Mouse (Mus musculus): ENCODE data around the gene Lcn2.
"Not testable (repeated sequence)": the region's sequence is repeated elsewhere in the genome, so short reads cannot be mapped to it uniquely, and the experiment has no call there.

The Lcn2 gene

DNA sequence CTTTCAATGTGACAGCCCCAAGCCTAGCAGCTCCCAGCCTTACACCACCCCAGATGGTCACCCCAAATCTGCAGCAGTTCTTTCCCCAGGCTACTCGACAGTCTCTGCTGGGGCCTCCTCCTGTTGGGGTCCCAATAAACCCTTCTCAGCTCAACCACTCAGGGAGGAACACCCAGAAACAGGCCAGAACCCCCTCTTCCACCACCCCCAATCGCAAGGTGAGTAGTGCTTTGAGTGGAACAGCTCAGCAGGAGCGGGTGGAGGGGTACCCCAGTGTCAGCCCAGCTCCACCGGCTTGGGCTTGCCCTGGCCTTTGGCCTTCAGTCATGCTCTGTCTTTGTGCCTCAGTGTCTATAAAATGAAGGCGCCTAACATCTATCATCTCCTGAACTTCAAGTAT is 20.7 kb downstream of the Lcn2 start:
- DNase-seq (ENCODE audit: low read depth, low spot score): no peak

DNA sequence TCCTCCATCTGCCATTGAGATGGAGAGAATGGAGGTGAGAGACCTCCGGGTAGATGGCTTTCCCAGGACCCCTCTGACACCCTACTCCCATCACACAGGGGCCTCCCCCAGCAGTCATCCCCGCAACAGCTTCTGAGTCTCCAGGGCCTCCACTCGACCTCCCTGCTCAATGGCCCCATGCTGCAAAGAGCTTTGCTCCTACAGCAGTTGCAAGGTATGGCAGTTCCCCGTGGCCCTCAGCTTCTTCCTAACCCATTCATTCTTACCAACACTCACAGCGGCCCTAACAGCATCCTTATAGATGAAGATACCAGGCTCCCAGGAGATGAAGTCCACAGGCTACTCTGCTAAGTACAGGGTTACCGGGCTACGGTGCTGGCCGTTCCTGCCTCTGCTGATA is 23.9 kb downstream of the Lcn2 start:
- no peak for DNase-seq (ENCODE audit: low read depth, low spot score)

DNA sequence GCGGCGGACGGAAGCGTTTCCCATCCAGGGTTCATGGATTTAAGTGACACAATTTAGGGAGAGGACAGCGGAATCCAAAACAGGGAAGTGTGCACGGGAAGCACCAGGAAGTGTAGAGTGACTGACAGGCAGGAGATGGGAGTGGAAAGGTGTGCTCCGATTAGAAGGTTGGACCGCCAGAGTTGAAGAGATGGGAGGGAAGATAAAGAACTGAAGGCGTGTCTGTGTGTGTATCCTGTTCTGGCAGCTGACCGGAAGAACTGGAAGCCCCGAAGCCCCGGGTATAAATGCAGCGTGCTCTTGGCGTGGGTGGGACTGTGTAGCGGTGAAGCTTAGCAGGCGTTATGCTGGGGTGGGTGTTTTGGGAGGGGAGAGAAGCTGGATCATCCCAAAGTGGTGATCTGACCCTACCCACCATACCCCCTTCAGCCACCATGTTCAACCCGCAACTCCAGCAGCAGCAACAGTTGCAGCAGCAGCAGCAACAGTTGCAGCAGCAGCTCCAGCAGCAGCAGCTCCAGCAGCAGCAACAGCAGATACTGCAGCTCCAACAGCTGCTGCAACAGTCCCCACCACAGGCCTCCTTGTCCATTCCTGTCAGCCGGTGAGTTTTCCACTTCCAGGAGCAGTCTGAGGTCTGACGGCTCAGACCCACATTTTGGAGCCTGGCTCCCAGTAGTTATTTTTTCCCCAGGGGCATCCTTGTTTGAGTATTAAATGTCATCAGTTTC is 24.5 kb downstream of the Lcn2 start:
- DNase-seq (ENCODE audit: low read depth, low spot score): peak; percentile 45

DNA sequence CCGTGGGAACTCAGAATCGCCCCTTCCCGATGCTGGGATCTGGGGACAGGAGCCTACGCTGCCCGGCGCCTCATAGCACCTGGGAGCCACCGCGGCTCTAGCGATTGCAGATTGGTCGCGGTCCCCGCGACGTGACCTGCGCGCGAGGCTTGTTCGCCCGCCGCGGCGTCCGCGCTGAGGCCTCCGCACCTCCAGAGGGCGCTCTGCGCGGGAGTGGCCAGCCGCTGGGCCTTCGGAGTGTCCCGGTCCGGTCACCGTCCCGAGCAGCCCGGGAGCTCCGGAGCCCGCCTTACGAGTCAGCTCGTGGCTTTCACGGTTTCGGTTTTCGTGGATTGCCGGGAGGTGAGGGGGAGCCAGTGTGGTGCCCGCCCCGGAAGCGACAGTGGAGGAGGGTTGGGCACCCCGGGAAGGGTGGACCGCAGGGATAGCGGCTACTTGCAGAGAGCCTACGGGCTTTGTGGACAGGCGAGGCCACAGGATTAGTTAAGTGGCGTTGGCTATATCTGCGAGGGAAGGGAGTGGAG is 25.2 kb downstream of the Lcn2 start:
- DNase-seq (ENCODE audit: low read depth, low spot score): peak; percentile 89

DNA sequence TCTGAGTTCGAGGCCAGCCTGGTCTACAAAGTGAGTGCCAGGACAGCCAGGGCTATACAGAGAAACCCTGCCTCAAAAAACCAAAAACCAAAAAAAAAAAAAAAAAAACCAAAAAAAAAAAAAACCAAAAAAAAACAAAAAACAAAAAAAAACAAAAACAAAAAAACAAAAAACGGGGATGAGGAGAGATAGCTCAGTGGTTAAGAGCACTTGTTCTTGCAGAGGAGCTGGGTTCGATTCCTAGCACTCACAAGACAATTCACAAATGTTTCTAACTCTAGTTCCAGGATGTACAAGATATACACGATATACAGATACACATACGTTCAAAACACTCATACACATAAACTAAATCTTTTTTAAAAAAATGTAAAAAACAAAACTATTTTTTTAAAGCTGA is 25.8 kb downstream of the Lcn2 start:
- DNase-seq (ENCODE audit: low read depth, low spot score): not testable (repeated sequence)

DNA sequence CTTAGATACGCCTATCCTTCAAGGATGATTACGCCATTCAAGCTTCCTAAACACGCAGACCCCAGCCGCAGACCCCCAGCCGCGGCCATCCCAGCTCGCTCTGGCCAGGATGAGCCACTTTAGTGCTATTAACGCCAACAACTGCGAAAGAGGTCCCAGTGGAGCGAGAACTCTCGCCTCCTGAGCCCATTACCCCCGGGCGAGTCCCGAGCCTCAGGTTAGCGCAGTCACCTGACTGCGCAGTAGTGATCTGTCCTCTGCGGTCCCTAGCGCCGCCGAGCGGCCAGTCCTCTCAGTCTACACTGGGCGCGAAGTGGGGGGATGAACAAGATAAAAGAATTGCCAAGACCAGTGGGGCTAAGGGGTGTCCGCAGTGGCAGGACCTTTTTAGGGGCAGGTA is 26.6 kb downstream of the Lcn2 start:
- DNase-seq (ENCODE audit: low read depth, low spot score): peak; percentile 72

DNA sequence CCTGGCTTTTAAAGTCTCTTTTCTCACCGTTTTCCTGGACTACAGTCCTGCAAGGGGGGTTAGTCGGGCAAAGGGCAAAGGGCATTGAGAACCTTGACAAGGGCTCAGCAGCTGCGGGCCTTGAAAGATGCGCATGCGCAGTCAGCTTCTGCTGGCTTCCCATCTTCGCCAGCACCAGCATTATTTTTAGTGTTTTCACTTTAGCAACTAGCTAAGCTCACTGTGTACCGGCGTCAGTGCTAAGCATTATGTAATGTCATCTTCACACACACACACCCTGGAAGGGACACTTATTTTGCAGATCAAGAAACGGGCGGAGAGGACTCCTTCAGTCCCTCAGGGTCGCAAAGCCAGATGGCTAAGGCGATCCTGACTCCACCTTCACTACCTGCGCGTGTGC is 27.3 kb downstream of the Lcn2 start:
- peak; percentile 83 for DNase-seq (ENCODE audit: low read depth, low spot score)

DNA sequence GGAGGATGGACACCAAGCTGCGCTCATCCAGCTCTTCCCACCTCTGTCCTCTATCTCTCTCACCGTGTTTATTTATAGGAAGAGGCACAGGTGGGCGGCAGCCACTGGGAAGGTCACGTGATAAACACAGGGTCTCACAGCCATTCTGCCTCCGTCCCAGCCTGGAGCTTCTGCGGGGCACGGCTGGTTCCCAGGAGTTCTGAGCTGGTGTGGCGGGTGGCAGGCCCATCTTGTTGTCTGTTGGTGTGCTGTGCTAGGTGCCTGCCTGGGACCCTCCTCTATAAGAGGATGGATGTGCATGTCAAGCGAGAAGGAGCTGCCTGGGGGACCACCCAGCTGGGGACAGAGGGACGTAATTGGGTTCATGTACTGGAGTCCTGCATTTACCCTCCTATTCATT is 29.7 kb downstream of the Lcn2 start:
- DNase-seq (ENCODE audit: low read depth, low spot score): no peak

DNA sequence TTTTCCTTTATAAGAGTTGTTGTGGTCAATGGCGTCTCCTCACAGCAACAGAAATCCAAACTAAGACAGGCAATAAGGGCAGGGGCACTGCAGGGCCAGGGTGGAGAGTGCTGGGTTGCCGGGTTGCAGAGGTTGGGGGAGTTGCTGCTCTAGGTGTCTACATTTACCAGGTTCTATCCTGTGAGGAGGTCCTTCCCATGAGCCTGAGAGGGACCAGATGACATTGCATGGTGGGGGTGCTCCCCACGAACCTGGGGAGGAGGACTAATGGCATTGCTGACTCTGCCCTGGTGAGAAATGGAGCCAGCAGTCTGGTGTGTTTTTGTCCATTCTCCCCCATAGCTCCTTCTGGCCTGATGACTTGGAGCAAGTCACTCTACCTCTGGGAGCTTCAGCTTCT is 30.3 kb downstream of the Lcn2 start:
- DNase-seq (ENCODE audit: low read depth, low spot score): no peak

DNA sequence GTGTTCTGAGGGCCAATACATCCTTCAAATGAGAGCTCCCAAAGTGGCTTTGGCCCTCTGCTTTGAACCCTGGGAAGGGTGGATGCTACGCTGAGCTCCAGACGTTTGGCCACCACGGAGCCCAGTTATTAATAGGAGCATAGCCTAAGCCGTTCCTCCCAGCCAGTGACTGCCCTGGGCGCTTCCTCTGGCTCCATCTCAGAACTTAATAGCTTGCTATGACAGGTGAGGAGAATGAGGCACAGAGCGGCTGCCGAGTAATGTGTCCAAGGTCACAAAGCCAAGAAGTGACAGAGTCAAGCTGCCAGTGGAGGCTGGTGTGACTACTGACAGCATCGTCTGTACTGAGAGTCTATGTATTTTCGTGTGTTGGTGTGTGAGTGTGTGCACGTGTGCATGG is 31.8 kb downstream of the Lcn2 start:
- no peak for DNase-seq (ENCODE audit: low read depth, low spot score)

DNA sequence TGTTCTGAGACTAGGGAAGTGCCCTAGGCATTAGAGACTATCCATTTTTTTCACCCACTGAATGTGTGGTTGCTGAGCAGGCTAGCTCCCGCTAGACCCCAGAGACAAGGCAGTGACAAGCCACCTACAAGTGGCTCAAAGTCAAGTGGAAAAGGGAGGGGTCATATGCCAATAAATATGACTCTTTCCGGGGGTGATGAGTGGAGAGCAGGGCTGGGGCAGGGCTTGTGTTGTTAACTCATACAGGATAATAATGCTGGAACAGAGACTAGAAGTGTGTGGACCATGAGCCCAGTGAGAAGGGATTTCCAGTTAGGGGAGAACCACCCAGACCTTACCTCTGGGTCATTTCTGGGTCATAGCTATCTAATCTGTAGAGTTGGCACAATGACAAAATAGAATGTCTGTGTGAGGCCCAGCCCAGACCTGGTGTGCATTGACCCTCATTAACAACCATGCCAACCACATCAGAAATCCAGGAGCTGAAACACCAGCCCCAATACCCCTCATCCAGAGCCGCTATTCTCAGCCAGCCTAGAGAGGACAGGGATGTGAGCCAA is 33.6 kb downstream of the Lcn2 start:
- no peak for DNase-seq (ENCODE audit: low read depth, low spot score)

DNA sequence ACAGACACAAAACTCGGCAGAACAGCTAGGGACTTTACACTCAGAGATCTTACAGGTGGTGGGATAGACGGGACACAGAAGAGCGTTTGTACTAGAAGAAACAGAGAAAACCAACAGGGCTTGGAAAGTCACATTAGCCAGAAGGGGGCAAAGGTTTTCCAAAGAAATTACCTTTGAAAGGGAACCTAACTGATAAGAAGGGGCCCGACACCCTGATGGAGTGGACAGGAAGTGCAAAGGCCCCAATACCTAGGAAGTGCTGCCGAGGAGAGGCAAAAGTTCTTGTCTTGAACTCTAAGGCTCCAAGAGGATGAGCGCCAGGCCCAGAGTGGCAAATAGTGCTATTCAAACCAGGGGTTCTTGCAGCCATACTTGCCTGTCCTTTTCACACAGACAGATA is 34.2 kb downstream of the Lcn2 start:
- DNase-seq (ENCODE audit: low read depth, low spot score): no peak

DNA sequence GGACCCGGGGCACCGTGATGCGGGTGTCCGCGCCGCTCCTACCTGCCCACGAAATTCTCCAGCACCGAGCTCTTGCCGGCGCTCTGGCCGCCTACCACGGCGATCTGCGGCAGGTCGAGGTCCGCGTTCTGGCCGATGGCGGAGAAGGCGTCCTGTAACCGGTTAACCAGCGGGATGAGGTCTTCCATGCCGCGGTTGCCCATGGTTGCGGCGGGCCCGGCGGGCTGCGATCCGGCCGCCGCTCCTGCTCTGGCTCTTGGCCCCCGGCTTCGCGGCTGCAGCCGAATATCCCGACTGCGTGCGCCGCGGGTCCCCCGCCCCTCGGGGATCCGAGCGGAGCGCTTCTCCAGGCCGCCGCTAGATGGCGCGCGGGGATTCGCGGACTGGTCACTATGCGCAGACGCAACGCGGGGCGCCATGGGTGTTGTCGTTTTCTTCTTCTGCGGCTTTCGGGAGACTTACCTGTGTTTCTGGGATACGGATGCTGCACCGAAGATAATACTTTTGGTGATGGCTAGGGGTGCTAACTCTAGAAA is 35.0 kb downstream of the Lcn2 start, which contains the start of gene Dnm1:
Gene Dnm1 (minus strand): TSS at position 332 of the 536 bp plus-strand sequence.
- DNase-seq (ENCODE audit: low read depth, low spot score): peak; percentile 91

DNA sequence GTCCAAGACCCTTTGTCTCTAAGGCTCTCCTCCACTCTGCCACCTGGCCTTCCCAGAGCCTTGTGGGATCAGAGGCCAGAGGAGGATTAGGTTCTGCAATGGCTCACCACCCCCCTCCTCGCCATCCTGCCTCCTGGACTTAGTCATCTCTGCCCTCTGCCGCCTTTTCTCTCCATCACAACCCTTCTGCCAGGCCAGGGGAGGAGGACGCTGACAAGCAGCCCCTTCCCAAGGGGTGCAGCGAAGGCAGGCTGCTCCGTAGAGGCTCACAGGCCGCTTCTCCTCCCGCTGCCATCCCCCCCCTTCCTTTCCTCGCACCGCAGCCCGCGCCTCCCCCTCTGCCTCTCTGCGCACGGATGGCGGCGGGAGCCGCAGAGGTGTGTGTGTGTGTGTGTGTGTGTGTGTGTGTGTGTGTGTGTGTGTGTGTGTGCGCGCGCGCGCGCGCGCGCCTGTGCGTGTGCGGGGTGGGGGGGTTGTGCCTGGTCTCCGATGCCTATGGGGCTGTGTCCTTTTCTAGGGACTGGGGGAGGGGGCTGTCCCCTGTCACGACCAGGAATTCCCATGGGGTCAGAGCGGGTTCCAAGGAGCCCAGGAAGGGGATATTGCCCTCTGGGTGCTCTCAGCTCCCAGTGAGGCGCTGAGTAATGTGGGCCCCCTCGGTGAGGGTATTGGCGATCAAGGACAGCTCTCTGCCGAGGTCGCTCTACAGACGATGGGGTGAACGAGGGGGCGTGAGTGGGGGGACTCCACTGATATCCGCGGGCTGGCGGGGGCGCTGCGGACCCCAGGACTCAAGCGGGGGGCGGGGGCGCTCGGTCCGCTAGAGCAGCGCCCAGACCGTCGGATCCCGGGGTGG is 35.7 kb downstream of the Lcn2 start, which contains the start of gene Ciz1:
Gene Ciz1 (plus strand): TSS at position 177 of the 856 bp plus-strand sequence.
- peak; percentile 67 for DNase-seq (ENCODE audit: low read depth, low spot score)

DNA sequence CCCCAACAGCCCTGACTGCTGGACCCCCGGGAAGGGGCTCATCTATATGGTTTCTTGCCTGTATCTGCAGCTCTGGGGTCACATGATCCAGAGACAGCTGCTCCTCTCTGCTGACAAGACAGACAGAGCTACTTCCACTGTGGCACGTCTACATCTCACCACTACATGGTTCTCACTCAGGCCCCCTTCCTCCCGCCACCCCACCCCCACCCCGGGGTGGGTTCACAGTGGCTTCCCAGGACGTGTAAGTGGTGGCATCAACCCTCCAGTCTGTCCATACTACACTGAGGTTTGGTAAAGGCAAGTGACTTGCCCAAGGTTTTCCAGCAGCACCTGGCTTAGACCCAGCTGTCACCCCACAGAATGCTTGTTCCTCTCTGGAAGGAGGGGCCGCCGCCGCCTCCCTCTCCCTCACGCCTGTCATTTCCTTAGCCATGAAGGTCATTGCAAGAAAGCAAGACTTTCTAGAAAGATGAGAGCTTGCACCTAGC is 36.5 kb downstream of the Lcn2 start:
- no peak for DNase-seq (ENCODE audit: low read depth, low spot score)

DNA sequence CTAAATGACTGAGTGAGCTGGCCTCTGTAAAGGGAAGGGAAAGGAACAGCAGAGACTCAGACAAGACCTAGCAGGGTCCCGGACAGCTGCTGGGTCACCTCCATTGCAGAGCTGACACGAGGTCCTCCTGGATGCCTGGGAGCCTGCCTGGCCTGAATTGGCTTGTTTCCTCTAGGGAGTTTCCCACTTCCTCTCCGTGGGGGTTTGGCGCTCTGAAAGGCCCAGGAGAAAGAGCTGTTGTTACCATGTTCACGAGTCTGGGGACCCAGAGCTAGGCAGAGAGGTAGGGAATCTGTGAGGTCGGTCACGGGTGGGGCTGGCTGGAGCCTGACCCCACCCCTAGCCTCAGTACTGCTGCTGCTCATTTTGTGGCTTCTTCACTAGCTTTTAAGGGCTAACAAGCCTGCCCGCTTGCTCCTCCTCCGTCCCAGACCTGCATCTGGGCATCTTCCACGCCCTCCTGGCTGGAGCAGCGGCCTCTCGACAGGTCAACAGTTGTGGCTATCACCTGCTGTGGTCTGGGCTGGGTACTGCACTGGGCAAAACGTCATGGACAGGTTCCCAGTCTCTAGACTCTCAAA is 37.5 kb downstream of the Lcn2 start:
- DNase-seq (ENCODE audit: low read depth, low spot score): no peak

DNA sequence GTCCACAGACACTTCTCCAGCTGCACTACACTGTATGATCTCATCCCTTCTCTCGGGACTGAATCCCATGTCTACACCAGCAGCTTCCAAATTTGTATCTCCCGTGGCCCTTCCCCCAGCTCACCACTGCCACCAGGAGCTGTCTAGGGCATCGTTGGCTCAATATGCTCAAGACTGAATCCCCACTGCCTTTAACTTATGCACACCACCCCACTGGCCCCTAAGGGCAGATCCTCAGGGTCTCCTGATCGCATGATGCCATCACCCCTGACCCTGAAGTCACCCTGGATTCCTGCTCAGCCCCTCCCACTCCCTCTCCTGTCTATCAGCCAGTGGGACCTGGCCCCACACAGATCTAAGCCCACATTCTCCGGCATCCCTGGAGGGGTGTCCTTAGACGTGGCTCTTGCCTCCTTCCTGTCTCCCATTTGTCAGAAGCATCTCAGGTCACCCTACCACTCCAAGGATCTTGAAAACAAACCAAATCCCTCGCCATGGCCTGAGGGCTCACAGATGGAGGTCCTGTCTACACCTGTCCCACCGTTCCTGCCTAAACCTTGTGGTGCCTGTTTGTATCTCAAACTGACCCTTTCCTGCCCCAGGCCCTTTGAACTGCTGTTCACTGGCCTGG is 38.3 kb downstream of the Lcn2 start:
- DNase-seq (ENCODE audit: low read depth, low spot score): no peak

DNA sequence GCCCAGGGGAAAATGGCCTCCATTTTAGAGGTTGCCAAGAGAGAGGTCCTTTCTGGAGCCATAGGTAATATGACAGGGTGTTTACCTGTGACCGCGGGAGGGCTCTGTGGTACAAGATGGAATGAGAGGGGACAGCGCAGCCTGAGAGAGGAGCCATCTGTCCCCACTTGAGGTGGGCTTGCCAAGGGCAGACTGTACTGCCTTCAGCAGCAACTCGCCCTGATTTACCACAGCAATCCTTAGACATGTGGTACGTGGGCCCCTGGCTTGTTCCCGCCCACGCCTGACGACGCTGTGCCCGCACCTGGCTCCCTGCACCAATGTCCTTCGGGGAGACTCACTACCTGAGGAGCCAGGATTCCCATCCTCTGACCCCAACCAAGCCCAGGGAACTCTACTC is 39.7 kb downstream of the Lcn2 start:
- no peak for DNase-seq (ENCODE audit: low read depth, low spot score)

DNA sequence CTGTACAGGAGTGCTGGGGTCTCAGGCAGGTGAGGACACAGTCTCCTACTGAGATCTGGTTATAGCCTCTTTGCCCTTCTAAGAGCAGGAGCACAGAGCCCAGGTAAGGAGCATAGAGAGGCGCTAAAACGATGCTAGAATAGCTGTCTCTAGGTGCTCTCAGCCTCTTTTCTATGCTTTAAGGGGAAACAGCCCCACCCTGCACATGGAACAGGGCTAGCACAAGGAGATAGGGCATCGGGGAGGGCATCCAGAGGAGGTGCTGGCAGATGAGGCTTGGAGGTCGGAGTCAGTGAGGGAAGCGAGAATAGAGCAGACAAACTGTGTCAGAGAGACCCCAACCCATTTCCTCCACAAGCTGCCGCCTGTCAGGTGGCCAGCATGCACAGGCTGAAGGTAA is 41.0 kb downstream of the Lcn2 start:
- no peak for DNase-seq (ENCODE audit: low read depth, low spot score)

DNA sequence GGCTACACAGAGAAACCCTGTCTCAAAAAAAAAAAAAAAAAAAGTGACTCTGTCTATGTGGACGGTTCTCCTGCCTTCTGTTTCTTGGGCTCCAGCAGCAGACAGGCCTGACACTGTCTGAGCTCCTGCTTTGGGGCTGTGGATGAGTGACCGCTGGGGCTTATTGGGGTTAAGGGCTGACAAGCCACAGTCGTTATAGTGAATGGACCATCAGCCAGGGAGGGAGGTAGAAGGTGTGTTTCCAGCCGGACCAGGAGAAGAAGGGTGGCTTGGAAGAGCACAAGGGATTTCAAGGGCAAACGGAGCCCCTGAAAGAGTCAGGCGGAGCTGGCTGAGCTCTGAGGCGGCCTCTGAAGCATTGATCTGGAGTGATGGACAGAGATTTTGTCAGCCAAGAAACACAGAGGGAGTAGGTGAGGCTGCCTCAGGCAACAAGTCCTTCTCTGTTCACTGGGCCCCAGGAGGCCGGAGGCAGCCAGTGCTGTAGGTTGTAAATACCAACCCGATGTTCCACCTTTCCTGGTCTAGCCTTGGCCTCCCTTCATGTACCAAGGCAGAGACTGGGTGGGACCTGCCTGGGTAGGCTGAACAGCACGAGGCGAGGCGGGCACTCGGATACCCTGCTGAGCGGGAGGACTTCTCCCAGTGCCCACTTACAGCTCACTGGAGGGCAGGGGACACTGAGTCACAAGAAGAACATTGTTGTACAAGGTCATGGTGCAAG is 43.3 kb downstream of the Lcn2 start:
- no peak for DNase-seq (ENCODE audit: low read depth, low spot score)
